Mouse (Mus musculus) CH12.LX (cell line): ENCODE data around the gene Gpr179.

ENCODE experiments used
- CHD2 ChIP-seq: IDR thresholded peaks from 2 replicates; pipeline ENCODE4 v1.6.1; 2011; ENCODE audit warnings: low read length, improper control_type of control experiment
- MEF2A ChIP-seq: IDR thresholded peaks from 2 replicates; pipeline ENCODE4 v1.6.1; 2014; ENCODE audit warnings: low read depth, mild to moderate bottlenecking, inconsistent platforms, low read length, improper control_type of control experiment, borderline replicate concordance
- POLR2A ChIP-seq: IDR thresholded peaks from 2 replicates; pipeline ENCODE4 v1.6.1; 2011; ENCODE audit warnings: low read depth, mild to moderate bottlenecking, improper control_type of control experiment, low read length

GRCm38 (mm10) chr11:97338302-97338976, 13.4 kb downstream of the Gpr179 start:
- TF ChIP-seq POLR2A (no peak), MEF2A (no peak), CHD2 (no peak)
